In genomic region chr12:17440251-17440651, GRCm38 (mm10) we compare ENCODE assay signal across 9 mouse cellular contexts.
DNase-seq lines count a peak whose midpoint lies in the region; ATAC-seq and TF ChIP-seq lines count a peak whose summit lies in the region.
"Had no signal": no experiment of that assay in that cellular context is flagged by ENCODE, and none has a peak within 500 bp of the region (broad histone marks: within the 10 kb centered on the region; RNA-seq: fewer than 3 reads in every experiment).

No protein-coding gene starts in this region.

- H3K4me3 ChIP-seq in forebrain, embryonic 11.5 days (ENCODE audit: low read depth, low read length), result no peak overlapping the region
- no peak overlapping the region for H3K4me3 ChIP-seq in forebrain, embryonic 15.5 days
- H3K4me3 ChIP-seq in lung, embryonic 14.5 days (ENCODE audit: low read depth, low read length), result no peak overlapping the region
- H3K4me3 ChIP-seq in forebrain, postnatal 0 days (ENCODE audit: low read depth, low read length), result no peak overlapping the region
- H3K4me3 ChIP-seq in midbrain, embryonic 15.5 days, result no peak overlapping the region

- no peak overlapping the region for H3K9ac ChIP-seq in forebrain, embryonic 11.5 days (ENCODE audit: low read length)
- H3K9ac ChIP-seq in forebrain, embryonic 15.5 days (replicated peaks), result no peak overlapping the region
- no peak overlapping the region for H3K9ac ChIP-seq in lung, embryonic 14.5 days
- no peak overlapping the region for H3K9ac ChIP-seq in forebrain, postnatal 0 days
- H3K9ac ChIP-seq in midbrain, embryonic 15.5 days, result no peak overlapping the region

- peak; percentile 39 for DNase-seq in forebrain, embryonic 11.5 days (ENCODE audit: low spot score)
- DNase-seq in heart, postnatal 14 days, result peak; percentile 58
- peak; percentile 80 for DNase-seq in lung, embryonic 14.5 days
- no peak for DNase-seq in urinary bladder, postnatal 14 days (ENCODE audit: low spot score)
- no peak for DNase-seq in forebrain, postnatal 0 days
- DNase-seq: layer of hippocampus, postnatal 36 days had no signal

- intact Hi-C loops in heart, postnatal 14 days (cut with DNase I), result loop anchor here (5.0 kb wide), 2 partner anchors 47 to 102 kb away; partner anchors contain the start of gene Odc1

- H3K27me3 ChIP-seq in forebrain, embryonic 11.5 days (ENCODE audit: control insufficient read depth, insufficient read depth, low read length), result no peaks in the 10 kb centered on the region
- H3K27me3 ChIP-seq in forebrain, embryonic 15.5 days, result no peaks in the 10 kb centered on the region
- H3K27me3 ChIP-seq in lung, embryonic 14.5 days (ENCODE audit: insufficient read depth, low read length), result no peaks in the 10 kb centered on the region
- H3K27me3 ChIP-seq in forebrain, postnatal 0 days (ENCODE audit: insufficient read depth, low read length), result no peaks in the 10 kb centered on the region
- H3K27me3 ChIP-seq in midbrain, embryonic 15.5 days (replicated peaks), result no peaks in the 10 kb centered on the region

- H3K4me2 ChIP-seq in forebrain, embryonic 11.5 days (ENCODE audit: low read depth, low read length, severe bottlenecking), result no peak overlapping the region
- H3K4me2 ChIP-seq in forebrain, embryonic 15.5 days (replicated peaks), result no peak overlapping the region
- no peak overlapping the region for H3K4me2 ChIP-seq in lung, embryonic 14.5 days
- H3K4me2 ChIP-seq in forebrain, postnatal 0 days (ENCODE audit: low read depth), result no peak overlapping the region
- no peak overlapping the region for H3K4me2 ChIP-seq in midbrain, embryonic 15.5 days

- H3K9me3 ChIP-seq in forebrain, embryonic 11.5 days (ENCODE audit: control insufficient read depth, low read length), result no peaks in the 10 kb centered on the region
- H3K9me3 ChIP-seq in forebrain, embryonic 15.5 days, result no peaks in the 10 kb centered on the region
- H3K9me3 ChIP-seq in lung, embryonic 14.5 days (ENCODE audit: low read depth, low read length), result no peaks in the 10 kb centered on the region
- no peaks in the 10 kb centered on the region for H3K9me3 ChIP-seq in forebrain, postnatal 0 days (ENCODE audit: low read length)
- no peaks in the 10 kb centered on the region for H3K9me3 ChIP-seq in midbrain, embryonic 15.5 days

- no peaks in the 10 kb centered on the region for H3K36me3 ChIP-seq in forebrain, embryonic 11.5 days (ENCODE audit: control insufficient read depth, insufficient read depth, low read length)
- H3K36me3 ChIP-seq in forebrain, embryonic 15.5 days, result no peaks in the 10 kb centered on the region
- no peaks in the 10 kb centered on the region for H3K36me3 ChIP-seq in lung, embryonic 14.5 days (ENCODE audit: insufficient read depth)
- H3K36me3 ChIP-seq in forebrain, postnatal 0 days (ENCODE audit: insufficient read depth), result no peaks in the 10 kb centered on the region
- no peaks in the 10 kb centered on the region for H3K36me3 ChIP-seq in midbrain, embryonic 15.5 days (replicated peaks)

- TF ChIP-seq CTCF in lung, embryonic 14.5 days (IDR thresholded peaks at IDR 0.05; ENCODE audit: low read depth), result no peak
- no peak for TF ChIP-seq CTCF in forebrain, postnatal 0 days (IDR thresholded peaks at IDR 0.05; ENCODE audit: low read depth)

- H3K27ac ChIP-seq in forebrain, embryonic 11.5 days (ENCODE audit: low read depth, low read length), result no peak overlapping the region
- no peak overlapping the region for H3K27ac ChIP-seq in forebrain, embryonic 15.5 days (replicated peaks)
- peak overlapping the region; percentile 54; the same call in 1 of the 2 replicates for H3K27ac ChIP-seq in lung, embryonic 14.5 days (ENCODE audit: low read depth)
- no peak overlapping the region for H3K27ac ChIP-seq in forebrain, postnatal 0 days (ENCODE audit: low read depth, low read length)
- no peak overlapping the region for H3K27ac ChIP-seq in midbrain, embryonic 15.5 days

- no peak for ATAC-seq in forebrain, embryonic 11.5 days (replicated peaks; ENCODE audit: low FRiP score)
- no peak for ATAC-seq in forebrain, embryonic 15.5 days (replicated peaks)
- 0 out of 2 replicates have a peak, but pooled peaks have one; percentile 7 for ATAC-seq in common myeloid progenitor, adult 5-6 weeks (replicated peaks; ENCODE audit: low read depth, poor library complexity, severe bottlenecking)
- peak; percentile 74 for ATAC-seq in lung, embryonic 14.5 days (ENCODE audit: insufficient read depth)
- ATAC-seq in forebrain, postnatal 0 days, result no peak
- no peak for ATAC-seq in midbrain, embryonic 15.5 days (replicated peaks)

- H3K4me1 ChIP-seq in forebrain, embryonic 11.5 days (replicated peaks; ENCODE audit: control insufficient read depth, insufficient read depth, low read length), result no peaks in the 10 kb centered on the region
- 0 out of 2 replicates have a peak, but pooled peaks cover 14% of the 10 kb centered on the region for H3K4me1 ChIP-seq in forebrain, embryonic 15.5 days
- no peaks in the 10 kb centered on the region for H3K4me1 ChIP-seq in lung, embryonic 14.5 days (ENCODE audit: insufficient read depth)
- H3K4me1 ChIP-seq in forebrain, postnatal 0 days (ENCODE audit: insufficient read depth), result no peaks in the 10 kb centered on the region
- H3K4me1 ChIP-seq in midbrain, embryonic 15.5 days, result no peaks in the 10 kb centered on the region

- 78% methylated on average over 7 of the region's 7 CpGs for WGBS in forebrain, embryonic 11.5 days
- WGBS in forebrain, embryonic 15.5 days, result 49% methylated on average over 7 of the region's 7 CpGs
- 41% methylated on average over 7 of the region's 7 CpGs for WGBS in lung, embryonic 14.5 days
- 57% methylated on average over 7 of the region's 7 CpGs for WGBS in forebrain, postnatal 0 days
- 79% methylated on average over 7 of the region's 7 CpGs for WGBS in midbrain, embryonic 15.5 days

Comparison
In these comparisons a context has a peak if more than half of its experiments do, and no peak if none do; other contexts are left out.
1. DNase-seq: peak in forebrain, embryonic 11.5 days (single experiment), heart, postnatal 14 days (2 of 2) and lung, embryonic 14.5 days (single experiment); none in urinary bladder, postnatal 14 days (single experiment) and forebrain, postnatal 0 days (single experiment).
2. ATAC-seq: peak in common myeloid progenitor, adult 5-6 weeks (single experiment) and lung, embryonic 14.5 days (single experiment); none in forebrain, embryonic 11.5 days (single experiment), forebrain, embryonic 15.5 days (single experiment), forebrain, postnatal 0 days (single experiment) and midbrain, embryonic 15.5 days (single experiment).